Mouse (Mus musculus): ENCODE results near the gene Ssbp3.

Ssbp3 gene

DNA sequence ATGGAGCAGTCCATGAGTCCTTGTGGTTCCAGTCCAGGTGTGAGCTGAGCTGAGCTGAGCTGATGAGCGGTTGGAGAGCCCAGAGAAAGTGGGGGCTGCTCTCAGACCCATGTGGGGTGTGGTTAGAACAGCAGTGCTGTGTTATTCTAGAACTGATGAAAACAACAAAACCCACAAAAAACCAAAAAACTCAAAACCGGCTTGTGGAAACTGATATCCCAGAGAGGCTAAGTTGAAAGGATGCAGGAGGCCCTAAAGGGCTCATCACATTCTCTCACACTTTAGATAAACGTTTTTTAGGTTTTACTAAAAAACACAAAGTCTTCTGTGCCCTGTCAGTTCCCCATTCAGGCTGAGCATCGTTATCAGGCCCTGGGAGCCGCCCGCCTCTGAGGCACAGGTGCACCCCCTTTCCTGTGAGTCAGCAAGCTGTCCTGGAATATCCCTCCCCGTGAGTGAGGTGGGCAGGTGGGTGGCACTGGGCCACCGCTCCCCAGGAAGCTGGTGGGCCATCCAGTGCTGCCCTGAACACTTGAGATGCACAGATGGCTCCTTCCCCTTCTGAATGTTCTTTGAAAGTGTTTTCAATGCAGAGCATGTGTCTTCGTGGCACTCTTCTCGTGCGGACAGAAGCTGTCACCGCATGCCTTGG, 24.6 kb downstream of the Ssbp3 start:
- peak; percentile 80 for DNase-seq

DNA sequence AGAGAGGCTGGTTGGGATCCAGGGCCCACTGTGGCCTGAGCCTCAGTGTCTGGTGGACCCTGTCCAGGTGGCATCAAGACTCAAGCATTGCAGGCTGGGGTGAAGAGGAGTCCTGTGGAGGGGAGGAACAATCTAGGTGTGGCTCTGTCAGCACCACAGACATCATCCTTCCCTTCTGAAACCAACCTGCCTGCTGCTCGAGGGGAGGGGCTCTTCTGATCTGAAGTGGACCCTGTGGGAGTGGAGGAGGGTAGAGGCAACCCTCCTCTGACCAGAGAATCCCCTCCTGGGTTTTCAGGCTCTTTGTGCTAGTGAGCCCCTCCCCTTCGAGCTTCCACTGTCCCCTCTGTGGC, 25.1 kb downstream of the Ssbp3 start:
- DNase-seq = no peak

DNA sequence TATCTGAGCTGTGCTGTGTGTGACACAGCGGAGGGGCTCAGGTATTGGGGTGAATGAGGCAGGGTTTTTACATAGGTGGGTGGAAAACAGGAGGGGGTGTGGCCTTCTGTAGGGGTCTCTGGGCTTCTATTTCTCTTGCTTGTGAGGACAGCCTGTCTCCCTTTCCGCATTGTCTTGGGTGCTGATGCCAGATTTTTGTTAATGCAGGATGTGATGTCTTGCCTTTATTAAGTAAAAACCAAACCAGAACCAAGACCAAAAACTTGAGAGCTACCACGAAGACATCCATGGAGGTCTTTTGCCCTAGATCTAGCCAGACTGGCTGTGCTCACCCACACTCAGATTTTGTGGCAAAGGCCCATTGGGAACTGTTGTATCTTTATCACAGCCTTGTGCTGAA, 25.5 kb downstream of the Ssbp3 start:
- DNase-seq = no peak

DNA sequence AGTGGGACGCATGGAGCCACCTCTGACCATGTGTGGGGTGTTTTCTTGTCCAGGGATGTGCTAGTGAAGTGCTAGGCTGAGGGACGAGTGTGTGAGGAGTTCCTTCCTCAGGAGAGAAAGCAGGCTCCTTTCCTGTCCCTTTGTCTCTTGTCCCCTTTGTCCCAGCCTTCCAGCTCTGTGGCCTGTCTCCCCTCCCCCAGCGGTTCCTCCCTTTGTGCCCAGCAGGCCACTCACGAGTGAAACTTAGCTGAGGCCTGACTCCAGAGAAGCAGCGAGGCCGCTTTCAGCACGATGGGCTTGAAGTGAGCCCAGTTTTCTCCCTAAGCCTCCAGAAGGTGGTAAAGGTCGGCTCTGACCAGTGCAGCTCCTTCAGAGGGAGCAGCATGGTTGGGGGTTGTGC, 26.2 kb downstream of the Ssbp3 start:
- no peak for DNase-seq

DNA sequence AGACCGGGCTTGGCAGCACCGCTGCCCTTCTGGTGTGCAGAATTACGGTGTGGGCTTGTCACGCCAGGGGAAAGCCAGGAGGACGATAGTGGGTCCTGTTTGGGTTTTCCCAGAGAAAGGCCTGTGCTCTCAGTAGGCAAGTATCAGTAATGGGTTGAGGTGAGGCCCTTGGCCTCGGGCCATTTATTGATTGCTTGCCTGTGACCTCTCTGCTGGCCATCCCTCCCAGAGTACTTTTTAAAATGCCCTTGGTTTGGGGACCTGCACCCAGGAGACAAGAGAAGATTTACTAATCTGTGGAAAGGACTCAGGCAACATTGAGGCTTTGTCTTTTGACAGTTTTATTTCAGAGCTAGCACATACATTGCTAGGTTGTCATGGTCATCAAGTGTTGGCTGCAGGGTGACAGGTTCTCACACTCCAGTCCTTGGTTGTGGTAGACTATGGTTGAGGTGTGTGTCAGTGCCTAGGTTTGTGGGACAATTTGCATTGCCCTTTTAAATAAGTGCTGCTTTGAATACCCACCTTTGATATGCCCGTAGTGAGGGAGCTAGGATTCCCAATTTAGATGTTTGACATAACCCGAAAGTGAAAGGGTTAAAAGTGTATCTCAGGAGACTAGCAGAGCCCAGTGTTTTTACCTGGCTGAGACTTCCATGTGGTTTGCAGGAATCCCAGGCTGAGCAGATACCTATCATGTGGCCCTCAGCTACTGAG, 28.2 kb downstream of the Ssbp3 start:
- DNase-seq = peak; percentile 36

DNA sequence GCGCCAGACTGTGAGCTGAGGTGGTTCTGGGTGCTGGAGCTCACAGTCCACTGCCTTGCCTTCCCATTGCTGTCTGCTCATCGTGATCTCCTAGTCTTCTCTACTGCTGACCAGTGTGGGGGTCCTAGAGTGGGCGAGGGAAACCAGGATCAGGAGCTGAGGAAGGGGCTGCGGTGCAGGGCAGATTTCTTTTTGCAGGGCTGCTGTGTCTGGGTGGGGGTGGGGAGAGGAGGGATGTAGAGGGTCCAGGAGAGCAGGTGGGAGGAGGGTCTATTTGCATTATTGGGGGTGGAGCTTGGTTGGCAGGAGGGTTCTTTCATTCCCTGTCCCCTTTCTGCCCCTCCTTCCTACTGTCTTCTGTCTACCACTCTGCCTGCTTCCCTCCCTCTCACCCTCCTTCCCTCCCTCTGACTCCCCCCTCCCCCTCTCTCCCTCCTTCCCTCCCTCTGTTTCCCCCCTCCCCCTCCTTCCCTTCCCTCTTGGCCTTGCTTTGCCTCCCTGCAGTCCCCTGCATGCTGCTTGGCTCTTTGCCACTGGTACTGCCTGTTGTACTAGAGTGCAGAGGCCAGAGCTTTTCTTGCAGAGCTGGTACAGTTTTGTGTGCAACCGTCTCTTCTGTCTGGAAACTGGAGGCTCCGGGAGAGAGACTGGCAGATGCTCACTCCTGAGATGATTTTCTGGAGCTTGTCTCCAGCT, 28.9 kb downstream of the Ssbp3 start:
- DNase-seq = peak; percentile 51

DNA sequence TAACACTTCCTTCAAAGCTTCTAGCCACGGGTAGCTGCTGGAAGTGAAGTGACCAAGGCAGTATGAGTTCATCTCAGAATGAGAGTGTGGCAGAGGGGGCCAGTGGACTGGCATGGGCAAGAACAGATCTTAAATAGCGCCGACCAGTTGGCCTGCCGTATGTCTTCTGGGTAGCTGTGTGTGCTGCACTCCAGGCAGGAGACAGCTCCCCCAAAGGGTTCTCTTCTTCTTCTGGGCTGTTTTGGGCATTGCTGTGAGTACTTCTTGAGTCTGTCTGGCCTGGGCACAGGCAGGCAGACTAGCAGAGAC, 29.4 kb downstream of the Ssbp3 start:
- no peak for DNase-seq

DNA sequence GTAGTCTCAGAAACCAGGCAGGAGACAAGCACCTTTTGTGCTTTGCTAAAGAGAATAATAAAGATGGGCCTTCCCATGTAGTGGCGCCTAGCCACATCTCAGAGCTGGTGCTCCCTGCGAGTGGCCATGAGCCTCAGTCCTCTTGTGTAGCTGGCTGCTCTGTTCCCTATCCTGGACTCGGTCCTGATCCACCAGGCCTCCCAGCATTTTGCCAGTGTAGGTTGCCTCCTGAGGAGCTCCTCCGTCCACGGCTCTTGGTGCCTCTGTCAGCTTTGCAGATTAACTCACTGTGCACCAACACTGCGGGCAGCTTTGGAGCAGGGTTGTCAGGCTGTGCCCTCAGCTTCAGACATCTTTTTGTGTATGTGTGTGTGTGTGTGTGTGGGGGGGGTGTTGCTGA, 30.4 kb downstream of the Ssbp3 start:
- no peak for DNase-seq

DNA sequence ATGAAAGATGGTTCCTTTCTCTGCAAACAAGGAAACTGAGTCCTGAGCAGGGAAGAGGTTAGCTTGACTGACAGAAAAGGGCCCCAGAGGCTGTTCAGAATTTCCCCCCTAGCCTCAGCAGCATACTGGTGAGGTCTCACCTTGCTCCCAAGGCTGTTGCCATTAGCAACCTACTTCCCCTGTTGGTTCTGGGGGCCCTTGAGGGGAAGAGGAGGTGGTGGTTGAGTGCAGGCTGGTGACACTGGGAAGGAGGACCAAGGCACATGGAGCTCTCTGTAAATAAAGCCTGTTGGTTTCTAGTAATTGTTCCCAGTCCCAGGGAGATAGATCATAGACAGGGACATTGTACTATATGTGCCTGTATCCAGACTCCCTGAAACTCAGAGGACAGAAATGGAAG, 31.0 kb downstream of the Ssbp3 start:
- DNase-seq = no peak

DNA sequence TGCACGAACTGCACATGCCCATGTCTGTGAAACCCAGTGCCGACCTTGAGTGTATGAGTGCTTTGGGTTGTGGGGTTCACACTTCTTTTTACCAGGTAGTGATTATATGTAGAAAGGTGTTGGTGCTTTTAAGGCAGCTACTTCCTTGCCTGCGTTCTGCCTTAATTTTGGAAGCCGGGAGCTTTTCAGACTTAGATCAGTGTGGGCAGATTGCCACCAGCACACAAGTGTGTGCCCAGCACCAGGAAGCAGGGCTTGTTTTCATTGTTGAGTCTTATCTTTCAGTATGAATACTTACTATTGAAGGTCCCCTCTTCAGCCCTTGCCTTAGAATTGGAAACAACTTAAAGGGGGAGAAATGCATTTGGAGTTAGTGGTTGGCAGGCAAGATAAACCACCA, 32.0 kb downstream of the Ssbp3 start:
- no peak for DNase-seq

DNA sequence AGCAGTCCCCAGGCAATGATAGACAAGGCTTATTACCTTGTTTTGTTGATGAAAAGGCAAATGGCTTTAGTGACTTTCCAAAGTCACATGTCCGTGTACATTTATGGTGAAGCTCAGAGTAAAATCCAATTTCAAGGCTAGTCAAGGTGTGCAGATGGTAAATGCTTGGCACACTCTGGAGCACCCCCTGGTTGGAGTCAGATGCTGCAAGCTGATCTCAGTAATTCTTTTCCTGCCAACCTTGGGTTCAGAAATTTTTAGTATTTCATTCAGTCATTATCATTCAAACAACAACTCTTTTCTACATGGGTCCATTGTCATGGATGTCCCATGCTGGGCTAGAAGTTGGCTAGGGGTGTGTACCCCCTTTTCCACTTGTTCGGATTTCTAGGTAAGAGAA, 33.1 kb downstream of the Ssbp3 start:
- no peak for DNase-seq

DNA sequence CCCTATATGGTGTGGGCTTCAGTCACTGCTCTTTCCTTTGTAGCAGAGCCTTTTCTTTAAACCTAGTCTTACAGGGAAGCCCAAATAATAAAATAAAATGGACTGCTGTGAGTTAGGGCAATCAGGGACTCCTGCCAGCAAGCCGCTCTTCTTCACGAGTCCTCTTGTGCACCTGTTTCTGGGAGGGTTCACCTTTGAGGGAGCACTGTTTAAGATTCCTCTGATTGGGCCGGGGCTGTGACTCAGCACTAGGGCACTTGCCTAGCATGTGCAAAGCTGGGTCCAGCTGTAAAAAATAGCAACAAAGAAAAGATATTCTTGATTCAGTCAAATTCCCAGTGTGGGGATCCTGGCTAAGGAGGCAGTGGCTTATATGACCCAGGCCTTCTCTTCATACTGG, 34.4 kb downstream of the Ssbp3 start:
- DNase-seq = no peak

DNA sequence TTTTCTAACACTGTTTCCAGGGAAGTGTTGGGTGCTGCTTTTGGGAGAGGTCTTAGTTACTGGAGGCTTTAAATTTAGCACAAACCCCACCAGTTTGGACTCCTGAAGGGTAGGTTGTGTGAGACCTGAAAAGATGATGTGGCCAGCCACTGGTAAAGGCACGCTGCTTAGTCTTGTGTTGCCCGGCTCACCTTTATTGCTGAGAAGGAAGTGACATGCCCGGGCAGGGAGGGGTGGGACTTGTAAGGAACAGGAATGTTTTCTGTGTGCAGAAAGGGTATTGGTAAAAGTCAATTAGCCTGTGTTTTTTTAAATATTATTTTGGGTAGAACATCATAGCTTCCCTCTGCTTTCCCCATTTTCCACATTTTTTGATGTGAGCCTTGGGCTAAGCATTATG, 37.2 kb downstream of the Ssbp3 start:
- no peak for DNase-seq

DNA sequence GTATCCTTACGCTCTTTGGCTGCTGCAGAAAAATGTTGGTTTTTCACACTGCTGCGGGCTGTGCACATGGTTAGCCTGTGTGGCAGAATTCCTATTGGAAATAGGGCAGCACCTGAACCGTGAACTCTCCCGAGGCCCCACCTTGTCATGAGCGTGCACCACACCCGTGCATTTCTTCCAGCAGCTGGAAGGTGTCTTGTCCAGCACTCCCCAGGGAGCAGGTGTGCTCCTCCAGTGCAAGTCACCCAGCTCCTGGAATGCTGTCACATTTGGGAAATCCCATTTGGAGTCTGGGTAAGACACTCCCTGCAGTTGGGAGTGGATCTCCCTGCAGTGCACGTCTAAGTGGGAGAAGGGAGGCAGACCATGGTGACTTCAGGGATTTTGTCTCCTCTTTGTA, 38.0 kb downstream of the Ssbp3 start:
- no peak for DNase-seq

DNA sequence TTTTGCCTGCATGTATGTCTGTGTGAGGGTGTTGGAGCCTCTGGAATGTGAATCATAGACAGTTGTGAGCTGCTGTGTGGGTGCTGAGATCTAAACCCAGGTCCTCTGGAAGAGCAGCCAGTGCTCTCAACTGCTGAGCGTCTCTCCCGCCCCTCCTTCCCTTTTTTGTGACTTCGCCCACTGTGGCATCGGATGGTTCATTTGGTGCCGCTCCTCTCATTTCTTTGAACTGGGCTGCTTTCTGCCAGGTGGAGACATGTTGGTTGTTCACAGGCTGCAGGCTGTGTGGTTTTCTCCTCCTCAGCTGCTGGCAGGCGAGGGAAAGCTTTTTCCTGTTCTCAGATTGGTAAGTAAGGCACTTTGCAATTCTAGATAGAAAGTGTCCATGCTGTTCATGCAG, 38.7 kb downstream of the Ssbp3 start:
- DNase-seq = no peak

DNA sequence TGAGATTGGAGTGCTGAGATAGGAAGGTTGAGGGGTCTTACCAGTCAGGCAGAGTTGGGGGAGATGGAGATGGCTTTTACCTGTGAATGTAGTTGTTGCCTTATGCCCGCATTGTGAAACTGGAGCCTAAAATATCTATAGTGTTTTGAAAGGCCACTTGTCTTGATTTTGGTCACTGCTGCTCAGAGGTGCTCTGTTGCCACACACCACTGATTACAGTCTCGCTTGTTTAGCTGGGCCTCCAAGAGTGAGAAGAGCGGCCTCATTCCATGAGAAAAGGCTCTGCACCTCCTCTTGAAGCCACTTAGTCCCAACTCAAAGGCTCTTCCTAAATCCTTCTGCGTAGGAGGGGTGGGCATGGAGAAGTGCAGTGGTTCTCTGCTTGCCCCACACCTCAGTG, 40.3 kb downstream of the Ssbp3 start:
- no peak for DNase-seq

DNA sequence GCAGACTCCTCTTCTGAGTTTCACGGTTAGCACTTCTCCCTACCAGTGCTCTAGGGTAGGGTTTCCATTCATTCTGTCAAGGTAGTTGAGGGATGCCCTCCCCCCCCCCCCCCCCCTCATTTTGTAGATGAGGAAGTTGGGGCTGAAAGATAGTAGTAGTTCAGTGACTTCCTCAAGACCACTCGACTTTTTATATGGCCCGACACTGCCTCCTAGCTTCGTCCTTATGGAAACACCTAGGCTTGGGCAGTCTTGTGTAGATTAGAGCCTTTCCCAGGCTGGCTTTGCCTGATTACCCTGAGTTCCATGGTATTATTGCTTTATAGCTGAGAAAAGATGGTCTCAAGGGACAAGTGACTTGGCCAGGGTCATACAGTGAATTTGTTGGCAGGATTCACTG, 41.0 kb downstream of the Ssbp3 start:
- DNase-seq = peak; percentile 55

DNA sequence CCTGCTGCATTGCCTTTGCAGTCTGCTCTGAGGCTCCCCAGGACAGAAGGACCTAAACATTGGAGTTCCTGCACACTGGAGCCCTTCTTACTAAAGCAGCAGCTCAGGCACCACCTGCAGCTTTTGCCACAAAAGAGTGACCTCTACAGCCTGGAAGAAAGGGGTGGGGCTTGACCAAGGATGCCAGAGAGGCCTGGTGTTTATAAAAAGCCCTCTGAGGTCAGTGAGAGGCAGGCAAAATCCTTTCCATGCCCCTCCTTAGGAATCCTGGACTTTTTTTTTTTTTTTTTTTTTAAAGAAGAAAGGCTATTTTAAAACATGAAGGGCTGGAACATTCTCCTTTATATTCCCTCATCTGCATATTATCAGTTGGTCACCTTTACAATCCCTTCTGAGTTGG, 42.7 kb downstream of the Ssbp3 start:
- no peak for DNase-seq

DNA sequence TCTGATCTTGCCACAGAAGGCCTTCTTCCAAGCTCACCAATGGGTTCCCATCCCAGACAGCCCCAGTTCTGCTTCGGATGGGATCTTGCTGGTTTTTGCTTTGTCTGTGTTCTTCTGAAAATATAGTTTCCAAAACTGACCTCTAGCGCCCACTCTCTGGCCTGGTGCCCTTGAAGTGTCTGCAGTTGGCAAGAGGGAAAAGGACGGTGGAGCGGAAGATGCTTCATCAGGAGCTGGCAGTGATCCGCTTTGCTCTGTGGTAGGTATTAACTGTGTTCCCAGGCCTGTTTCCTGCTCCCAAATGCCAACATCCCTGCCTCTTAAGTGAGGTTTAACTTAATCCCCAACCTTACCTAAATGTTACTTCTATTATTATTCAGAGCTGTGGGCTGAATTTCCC, 43.3 kb downstream of the Ssbp3 start:
- DNase-seq = no peak

DNA sequence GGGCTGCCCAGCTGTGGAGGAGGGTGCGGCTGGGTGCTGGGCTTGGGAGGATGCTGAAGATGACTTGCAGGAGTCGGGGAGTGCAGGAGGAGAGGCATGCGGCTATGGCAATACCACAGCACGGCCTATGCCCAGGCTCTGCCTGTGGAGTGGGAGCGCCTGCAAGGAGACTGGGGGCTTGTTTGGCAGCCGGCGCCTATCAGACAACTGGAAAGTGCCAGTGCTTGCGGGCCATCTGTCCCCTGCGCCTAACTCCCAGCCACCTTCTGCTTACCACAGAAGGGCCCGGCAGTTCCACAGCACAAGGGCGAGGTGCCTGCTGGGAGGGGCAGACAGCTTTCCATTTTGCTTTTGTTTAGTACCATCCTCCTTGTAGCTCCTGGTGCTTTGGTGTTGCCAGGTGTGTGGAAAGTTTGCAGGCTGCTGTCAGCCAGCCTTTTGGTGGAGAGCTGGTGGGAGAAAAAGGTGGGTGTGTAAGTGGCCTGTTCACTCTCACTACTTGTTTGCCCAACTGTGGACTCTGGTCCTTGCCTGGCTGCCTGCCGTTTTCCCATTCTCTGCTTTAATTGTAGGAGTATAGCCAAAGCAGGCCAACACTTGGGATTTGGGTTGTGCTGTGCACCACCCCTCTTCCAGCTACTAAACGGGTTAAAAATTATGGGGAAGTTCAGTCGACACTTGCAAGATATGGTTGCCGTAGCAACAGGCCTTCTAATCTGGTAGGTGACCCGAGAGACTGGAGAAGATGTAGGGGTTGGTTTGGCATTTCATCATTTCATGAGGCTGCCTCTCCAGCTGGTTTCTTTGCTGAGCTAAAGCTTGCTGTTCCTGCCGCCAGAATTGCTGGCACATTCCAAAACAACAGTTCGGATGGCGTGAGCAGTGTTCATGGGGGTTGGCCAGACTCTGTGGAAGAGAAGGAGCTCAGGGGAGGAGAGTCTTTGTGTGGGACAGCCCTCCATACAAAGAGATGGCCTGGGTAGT, 45.5 kb downstream of the Ssbp3 start:
- DNase-seq = peak; percentile 34

DNA sequence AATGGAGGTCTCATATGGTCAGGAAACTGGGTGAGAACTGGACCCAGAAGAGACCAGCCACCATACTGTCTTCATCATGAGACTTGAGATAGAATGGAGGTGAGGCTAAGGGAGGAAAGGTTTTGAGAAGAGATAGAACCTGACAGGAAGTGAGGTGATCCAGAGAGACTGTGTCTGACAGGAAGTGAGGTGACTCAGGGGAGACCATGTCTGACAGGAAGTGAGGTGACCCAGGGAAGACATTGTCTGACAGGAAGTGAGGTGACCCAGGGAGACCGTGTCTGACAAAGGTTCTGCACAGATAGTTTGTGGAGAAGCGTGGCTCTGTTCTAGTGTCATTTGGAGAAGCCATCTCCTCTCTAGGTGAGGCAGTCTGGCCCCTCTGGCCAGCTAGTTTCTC, 47.6 kb downstream of the Ssbp3 start:
- DNase-seq = no peak

DNA sequence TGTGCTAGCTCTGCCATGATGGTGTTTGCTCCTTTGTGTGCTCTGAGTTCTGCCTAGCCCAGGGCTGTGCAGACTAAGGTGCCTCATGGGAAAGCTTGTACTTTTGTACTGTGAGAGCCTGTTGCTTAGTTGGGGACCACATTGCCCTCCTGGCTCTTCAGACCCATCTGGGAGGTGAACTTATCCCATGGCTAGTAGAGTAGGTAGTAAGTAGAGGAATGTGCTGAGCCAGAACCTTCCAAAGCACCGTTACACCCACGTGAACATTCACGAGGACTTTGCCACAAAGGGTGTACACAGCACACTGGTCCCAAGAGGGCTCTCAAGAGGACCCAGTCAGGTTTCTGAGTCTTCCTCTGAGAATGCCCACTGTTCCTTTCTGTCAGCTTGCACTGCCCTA, 48.1 kb downstream of the Ssbp3 start:
- no peak for DNase-seq

DNA sequence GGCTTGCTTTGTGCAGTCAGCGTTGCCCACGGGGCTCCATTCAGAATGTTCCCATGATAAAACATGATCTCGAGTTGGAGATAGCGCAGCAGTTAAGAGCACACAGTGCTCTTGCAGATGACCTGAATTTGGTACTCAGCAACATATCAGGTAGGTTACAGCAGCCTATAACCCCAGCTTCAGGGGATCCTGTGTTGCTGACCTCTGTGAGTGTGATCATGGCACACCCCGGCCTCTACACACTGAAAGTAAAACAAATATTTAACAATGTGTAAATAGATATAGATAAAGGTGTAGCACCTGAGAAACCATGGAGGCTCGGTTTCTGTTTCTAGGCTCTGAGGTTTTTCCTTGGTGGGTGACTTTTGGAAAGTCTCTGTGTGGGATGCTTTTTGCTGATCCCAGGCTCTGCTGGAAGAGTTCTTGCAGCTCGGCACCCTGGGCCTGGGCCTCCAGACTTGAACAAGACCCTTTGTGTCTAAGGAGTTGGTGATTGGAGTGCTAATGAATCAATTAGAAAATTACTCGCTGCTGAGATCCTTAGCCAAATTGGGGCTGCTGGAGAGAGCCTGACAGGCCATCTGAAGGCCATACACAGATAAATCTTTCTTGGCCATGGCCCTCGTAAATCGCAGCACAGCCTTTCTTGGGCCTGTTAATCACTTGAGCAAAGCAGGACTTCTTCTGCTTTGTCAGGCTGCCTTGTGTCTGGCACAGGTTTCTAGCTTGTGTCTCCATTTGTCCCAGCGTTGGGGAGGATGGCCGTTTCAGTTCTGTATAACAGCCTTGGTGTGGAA, 49.2 kb downstream of the Ssbp3 start:
- no peak for DNase-seq
